Mouse (Mus musculus): ENCODE data around the gene Chst14. TPM values are rescaled to one million over a fixed set of nuclear protein-coding genes. Genes with fewer than 3 reads are reported as not detected.
A peak's percentile ranks its signal among the peaks of the same experiment; 100 is the strongest.

Chst14 gene
- polyA plus RNA-seq, 1 experiment: 2.3 TPM

DNA sequence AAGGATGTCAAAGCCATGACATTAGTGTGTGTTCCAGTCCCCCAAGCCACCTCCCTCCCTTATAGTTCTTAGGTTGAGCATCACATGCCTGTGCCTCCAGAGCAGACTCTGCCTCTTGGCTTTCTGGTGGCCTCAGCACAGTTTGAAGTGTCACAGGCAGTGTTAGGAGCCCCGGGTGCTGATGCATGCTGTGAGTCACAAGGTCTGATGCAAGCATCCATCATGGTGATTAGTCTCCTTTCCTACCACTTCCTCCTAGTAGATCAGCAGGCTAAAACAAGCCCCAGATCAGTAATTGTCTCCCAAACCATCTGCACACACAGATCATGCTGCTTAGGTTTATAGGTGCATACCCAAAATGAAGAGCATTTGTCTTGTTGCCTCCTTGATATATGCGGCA lies 35.2 kb downstream of the Chst14 start:
- H3K4me3 ChIP-seq (replicated peaks; ENCODE audit: control insufficient read depth, low read depth, low read length): no peak overlapping the region
- TF ChIP-seq POLR2A (IDR thresholded peaks at IDR 0.05; ENCODE audit: borderline replicate concordance, control insufficient read depth, low read depth, low read length): no peak
- TF ChIP-seq CTCF (IDR thresholded peaks at IDR 0.05; ENCODE audit: control insufficient read depth, insufficient read depth, low read length): no peak
- 45% methylated on average over 2 of the region's 2 CpGs for WGBS
- peaks cover 3% of the 10 kb centered on the region; the same call in 1 of the 2 replicates for H3K4me1 ChIP-seq (ENCODE audit: control insufficient read depth, insufficient read depth, low read length)
- no peak overlapping the region for H3K27ac ChIP-seq (ENCODE audit: control insufficient read depth, insufficient read depth, low read depth, low read length, poor library complexity)

DNA sequence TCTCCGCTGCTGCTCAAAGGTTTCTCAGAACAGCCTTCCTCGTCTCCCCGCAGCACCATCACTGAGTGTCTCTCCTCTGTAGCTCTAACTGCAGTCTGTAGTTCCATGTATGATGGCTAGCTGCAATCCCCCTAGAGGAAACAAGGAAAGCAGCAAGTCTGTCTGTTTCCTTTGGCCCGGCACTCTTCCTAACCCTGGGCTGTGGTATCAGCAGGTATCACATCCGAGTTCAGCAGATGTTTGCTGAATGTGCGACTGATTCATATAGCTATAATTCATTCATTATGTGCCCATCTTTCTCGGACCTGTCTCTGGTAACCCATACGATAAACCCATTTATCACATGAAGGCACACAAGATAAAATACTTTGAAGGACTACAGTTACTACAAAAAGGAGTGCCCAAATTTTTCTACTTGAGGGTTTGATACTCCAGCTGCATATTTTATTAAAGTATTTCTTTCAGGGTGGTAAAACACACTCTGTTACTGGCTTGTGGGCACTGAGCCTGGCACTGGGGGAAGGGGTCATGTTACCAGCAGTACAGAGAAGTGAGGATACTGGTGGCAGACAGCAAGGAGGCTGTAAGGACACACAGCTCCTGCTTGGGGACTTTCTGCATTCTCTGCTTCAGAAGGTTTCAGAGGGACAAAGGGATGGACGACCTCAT lies 36.8 kb downstream of the Chst14 start:
- peaks cover 3% of the 10 kb centered on the region; the same call in 1 of the 2 replicates for H3K4me1 ChIP-seq (ENCODE audit: control insufficient read depth, insufficient read depth, low read length)
- 53% methylated on average over 9 of the region's 9 CpGs for WGBS
- H3K4me3 ChIP-seq (replicated peaks; ENCODE audit: control insufficient read depth, low read depth, low read length): no peak overlapping the region
- H3K27ac ChIP-seq (ENCODE audit: control insufficient read depth, insufficient read depth, low read depth, low read length, poor library complexity): no peak overlapping the region
- TF ChIP-seq POLR2A (IDR thresholded peaks at IDR 0.05; ENCODE audit: borderline replicate concordance, control insufficient read depth, low read depth, low read length) (no peak), CTCF (IDR thresholded peaks at IDR 0.05; ENCODE audit: control insufficient read depth, insufficient read depth, low read length) (no peak)

DNA sequence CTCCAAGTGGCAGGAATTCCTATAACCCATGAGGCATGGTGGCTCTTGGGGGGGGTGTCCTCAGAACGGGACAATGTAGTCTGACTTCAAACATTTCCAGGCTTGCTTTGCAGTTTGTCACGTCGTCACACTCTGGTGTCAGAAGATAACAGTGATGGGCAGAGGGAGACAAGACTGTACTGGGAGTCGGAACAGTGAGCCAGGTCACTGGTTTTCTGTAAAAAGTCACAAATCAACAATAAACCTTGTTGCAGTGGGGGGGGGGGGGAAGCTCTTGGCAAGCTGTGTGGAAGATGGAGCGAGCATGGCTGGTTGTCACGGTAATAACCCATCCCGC lies 37.3 kb downstream of the Chst14 start:
- no peak overlapping the region for H3K4me3 ChIP-seq (replicated peaks; ENCODE audit: control insufficient read depth, low read depth, low read length)
- WGBS: 53% methylated on average over 7 of the region's 7 CpGs
- TF ChIP-seq POLR2A (IDR thresholded peaks at IDR 0.05; ENCODE audit: borderline replicate concordance, control insufficient read depth, low read depth, low read length): no peak
- TF ChIP-seq CTCF (IDR thresholded peaks at IDR 0.05; ENCODE audit: control insufficient read depth, insufficient read depth, low read length): no peak
- peaks cover 3% of the 10 kb centered on the region; the same call in 1 of the 2 replicates for H3K4me1 ChIP-seq (ENCODE audit: control insufficient read depth, insufficient read depth, low read length)
- H3K27ac ChIP-seq (ENCODE audit: control insufficient read depth, insufficient read depth, low read depth, low read length, poor library complexity): no peak overlapping the region

DNA sequence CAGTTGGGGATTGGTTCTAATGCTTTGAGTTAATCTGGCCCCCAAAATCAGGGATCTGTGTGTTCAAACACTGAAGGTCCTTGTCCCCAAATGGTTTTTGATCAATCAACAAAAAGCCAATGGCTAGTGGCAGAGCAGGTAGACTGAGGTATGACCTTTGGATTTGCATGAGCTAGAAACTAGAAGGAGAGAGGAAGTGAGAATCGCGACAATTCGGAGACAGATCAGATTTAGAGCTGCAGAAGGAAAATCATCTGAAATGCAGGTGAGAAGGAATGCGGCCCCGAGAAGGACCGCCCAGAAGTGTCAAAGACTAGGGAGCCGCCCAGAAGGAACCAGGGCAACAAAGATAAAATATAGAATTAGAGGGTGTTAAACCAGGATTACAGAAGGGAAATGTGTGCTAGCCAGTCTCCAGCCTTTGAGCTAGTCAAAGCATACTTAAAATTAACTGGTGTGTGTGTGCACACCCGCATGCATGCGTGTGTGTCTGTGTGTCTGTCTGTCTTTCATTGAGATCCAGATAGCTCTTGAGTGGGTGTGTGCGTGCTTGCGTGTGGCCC lies 43.4 kb downstream of the Chst14 start:
- no peak overlapping the region for H3K27ac ChIP-seq (ENCODE audit: control insufficient read depth, insufficient read depth, low read depth, low read length, poor library complexity)
- 79% methylated on average over 11 of the region's 11 CpGs for WGBS
- TF ChIP-seq POLR2A (IDR thresholded peaks at IDR 0.05; ENCODE audit: borderline replicate concordance, control insufficient read depth, low read depth, low read length) (no peak), CTCF (IDR thresholded peaks at IDR 0.05; ENCODE audit: control insufficient read depth, insufficient read depth, low read length) (no peak)
- H3K4me1 ChIP-seq (ENCODE audit: control insufficient read depth, insufficient read depth, low read length): peaks cover 1% of the 10 kb centered on the region; the same call in 1 of the 2 replicates
- no peak overlapping the region for H3K4me3 ChIP-seq (replicated peaks; ENCODE audit: control insufficient read depth, low read depth, low read length)

DNA sequence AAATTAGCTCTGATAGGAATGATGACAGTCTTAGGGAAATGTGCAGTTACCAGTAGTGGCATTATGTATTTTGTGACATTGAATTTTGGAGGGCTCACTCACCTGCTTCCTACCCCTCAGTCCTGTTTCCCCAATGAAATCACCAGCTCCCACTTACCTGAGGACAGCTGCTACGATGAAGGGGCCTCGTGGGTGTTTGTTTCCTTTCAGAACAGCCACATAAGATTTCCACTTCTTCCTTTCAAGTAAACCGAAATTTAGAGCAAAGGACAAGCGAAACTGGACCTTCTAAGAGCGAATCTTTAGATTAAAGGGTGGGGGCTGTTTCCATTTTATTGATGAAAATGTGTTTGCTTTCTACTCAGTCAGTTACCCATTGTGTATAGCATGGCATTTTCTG lies 45.8 kb downstream of the Chst14 start:
- WGBS: 30% methylated on average over 5 of the region's 5 CpGs

DNA sequence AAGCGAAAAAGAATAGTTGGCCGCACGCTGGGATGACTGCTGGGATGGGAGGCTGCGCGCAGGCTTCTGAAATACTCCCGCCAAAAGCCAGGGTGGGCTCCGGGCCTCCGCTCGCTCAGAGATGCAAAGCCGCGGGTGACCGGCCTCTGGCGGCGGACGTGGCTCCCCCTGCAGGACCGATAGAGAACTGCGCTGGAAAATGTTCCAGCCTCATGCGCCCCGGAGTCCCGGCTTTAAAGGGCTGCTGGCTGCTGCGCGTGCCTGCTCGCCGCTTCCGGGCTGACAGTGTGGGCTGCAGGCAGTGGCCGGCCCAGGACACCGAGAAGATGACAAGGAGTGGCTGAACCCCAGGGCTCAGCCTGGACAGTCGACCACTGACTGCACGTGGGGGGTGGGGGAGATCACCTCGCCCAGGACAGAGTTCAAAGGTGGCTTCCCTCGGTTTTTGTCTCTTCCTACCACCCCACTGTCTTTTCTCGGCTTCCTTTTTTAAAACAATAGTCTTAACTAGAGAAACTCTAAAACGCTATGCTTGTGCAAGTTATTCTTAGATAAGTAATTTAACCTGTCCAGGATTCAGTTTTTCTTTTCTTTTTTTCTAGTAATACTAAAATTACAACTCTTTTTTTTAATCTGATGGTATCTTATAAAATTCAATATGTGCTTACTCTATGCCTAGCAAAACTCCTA lies 46.5 kb downstream of the Chst14 start:
- TF ChIP-seq CTCF (IDR thresholded peaks at IDR 0.05; ENCODE audit: control insufficient read depth, insufficient read depth, low read length) (peak; percentile 74), POLR2A (IDR thresholded peaks at IDR 0.05; ENCODE audit: borderline replicate concordance, control insufficient read depth, low read depth, low read length) (peak; percentile 55; the same call in 1 of the 2 replicates)
- no peak overlapping the region for H3K27ac ChIP-seq (ENCODE audit: control insufficient read depth, insufficient read depth, low read depth, low read length, poor library complexity)
- peak overlapping the region; percentile 43 for H3K4me3 ChIP-seq (replicated peaks; ENCODE audit: control insufficient read depth, low read depth, low read length)
- under 1% methylated on average over 33 of the region's 33 CpGs for WGBS
- H3K4me1 ChIP-seq (ENCODE audit: control insufficient read depth, insufficient read depth, low read length): peaks cover 1% of the 10 kb centered on the region; the same call in 1 of the 2 replicates

More for the DNA sequence above, 45.8 kb downstream of the Chst14 start:
- H3K4me3 ChIP-seq (replicated peaks; ENCODE audit: control insufficient read depth, low read depth, low read length): no peak overlapping the region
- peaks cover 1% of the 10 kb centered on the region; the same call in 1 of the 2 replicates for H3K4me1 ChIP-seq (ENCODE audit: control insufficient read depth, insufficient read depth, low read length)
- H3K27ac ChIP-seq (ENCODE audit: control insufficient read depth, insufficient read depth, low read depth, low read length, poor library complexity): no peak overlapping the region
- TF ChIP-seq CTCF (IDR thresholded peaks at IDR 0.05; ENCODE audit: control insufficient read depth, insufficient read depth, low read length): no peak
- no peak for TF ChIP-seq POLR2A (IDR thresholded peaks at IDR 0.05; ENCODE audit: borderline replicate concordance, control insufficient read depth, low read depth, low read length)

DNA sequence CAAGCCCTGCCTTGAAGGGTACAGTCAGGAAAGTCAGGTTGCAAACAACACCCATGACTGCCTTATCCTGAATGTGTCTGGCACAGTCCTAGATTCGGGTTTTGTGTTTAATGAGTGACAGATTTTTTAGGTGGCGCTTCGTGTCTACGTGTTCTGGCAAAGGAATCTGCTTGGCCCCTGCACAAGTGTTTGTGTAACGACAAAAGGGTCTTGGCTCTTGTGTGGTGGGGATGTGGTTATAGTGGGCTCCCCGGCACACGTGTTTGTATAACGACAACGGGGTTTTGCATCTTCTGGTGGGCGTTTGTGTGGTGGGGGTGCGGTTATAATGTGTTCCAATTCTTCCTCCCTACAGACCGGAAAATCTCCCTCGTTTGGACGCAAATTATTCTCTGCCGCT lies 49.6 kb downstream of the Chst14 start:
- H3K4me1 ChIP-seq (ENCODE audit: control insufficient read depth, insufficient read depth, low read length): peaks cover 1% of the 10 kb centered on the region; the same call in 1 of the 2 replicates
- H3K4me3 ChIP-seq (replicated peaks; ENCODE audit: control insufficient read depth, low read depth, low read length): peak overlapping the region; percentile 49
- no peak overlapping the region; the same call in 1 of the 2 replicates for H3K27ac ChIP-seq (ENCODE audit: control insufficient read depth, insufficient read depth, low read depth, low read length, poor library complexity)
- under 1% methylated on average over 15 of the region's 15 CpGs for WGBS
- no peak for TF ChIP-seq POLR2A (IDR thresholded peaks at IDR 0.05; ENCODE audit: borderline replicate concordance, control insufficient read depth, low read depth, low read length)

DNA sequence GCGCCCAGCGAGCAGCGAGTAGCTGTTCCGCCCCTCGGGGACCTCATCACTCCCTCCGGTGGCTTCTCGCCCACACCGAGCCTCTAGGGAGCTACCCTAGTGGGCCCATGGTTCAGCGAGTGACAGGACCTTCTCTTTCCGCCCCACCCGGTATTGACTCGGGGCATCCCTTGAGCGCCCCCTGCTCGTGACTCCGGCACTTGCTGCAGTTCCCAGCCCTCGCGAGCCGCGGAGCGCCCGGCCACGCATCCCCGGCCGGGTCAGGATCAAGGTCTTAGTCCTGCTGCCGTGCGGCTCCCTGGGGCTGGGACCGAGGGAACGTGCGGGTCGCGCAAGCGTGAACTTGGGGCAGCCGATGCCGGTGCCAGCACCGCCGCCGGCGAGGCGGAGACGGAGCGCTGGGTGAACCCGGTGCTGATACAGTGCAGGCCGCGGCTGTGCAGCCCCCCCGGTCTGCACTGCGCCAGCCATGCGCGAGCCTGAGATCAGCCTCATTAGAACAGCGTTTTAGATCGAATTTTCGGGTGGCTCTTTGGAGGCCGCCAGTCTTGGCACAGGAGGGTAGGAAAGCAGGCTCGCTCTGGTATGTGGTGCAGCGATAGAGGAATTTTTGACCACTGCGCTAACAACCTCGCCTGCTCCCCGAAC lies 50.1 kb downstream of the Chst14 start:
- H3K4me1 ChIP-seq (ENCODE audit: control insufficient read depth, insufficient read depth, low read length): peaks cover 1% of the 10 kb centered on the region; the same call in 1 of the 2 replicates
- no peak overlapping the region; the same call in 1 of the 2 replicates for H3K27ac ChIP-seq (ENCODE audit: control insufficient read depth, insufficient read depth, low read depth, low read length, poor library complexity)
- WGBS: 2% methylated on average over 57 of the region's 57 CpGs
- peak; percentile 74 for TF ChIP-seq CTCF (IDR thresholded peaks at IDR 0.05; ENCODE audit: control insufficient read depth, insufficient read depth, low read length)
- no peak for TF ChIP-seq POLR2A (IDR thresholded peaks at IDR 0.05; ENCODE audit: borderline replicate concordance, control insufficient read depth, low read depth, low read length)
- peak overlapping the region; percentile 49 for H3K4me3 ChIP-seq (replicated peaks; ENCODE audit: control insufficient read depth, low read depth, low read length)

Data from bone marrow, adult 2 months (tissue).